Mouse (Mus musculus) bone marrow macrophage, adult 2 months (primary cell): ENCODE results near the gene Gck.

Source experiments
- CTCF ChIP-seq: IDR thresholded peaks from 2 replicates; pipeline ENCODE4 v1.5.1; 2012; ENCODE audit warnings: low read depth, mild to moderate bottlenecking, low read length, moderate library complexity
- POLR2A ChIP-seq: IDR thresholded peaks from 2 replicates; pipeline ENCODE4 v1.6.1; 2012; ENCODE audit warnings: mild to moderate bottlenecking, low read depth, low read length, borderline replicate concordance

DNA sequence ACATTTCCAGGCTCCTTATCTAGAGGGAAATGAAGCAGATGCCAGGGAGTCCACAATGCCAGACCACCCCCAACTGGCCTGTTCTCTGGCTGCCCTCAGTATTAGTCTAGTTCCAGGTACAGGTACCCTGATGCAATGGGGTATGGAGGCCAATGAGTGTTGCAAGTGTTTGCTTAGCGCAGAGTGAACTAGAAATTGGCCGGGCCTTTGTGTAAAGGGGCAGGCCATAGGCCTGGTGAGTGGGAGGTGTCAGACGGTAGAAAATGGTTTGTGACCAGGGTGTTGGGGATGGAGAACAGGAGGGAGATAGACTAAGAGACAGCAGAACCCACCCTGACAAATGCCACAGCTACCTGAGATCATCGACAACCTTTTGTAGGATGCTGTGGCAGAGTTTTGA, 30.3 kb downstream of the Gck start:
- TF ChIP-seq CTCF (no peak), POLR2A (no peak)
